Mouse (Mus musculus): ENCODE measurements around the gene Mcoln2.

- TF ChIP-seq GATA1 (IDR thresholded peaks at IDR 0.05; ENCODE audit: borderline replicate concordance, low read length) (no peak), FLI1 (IDR thresholded peaks at IDR 0.05; ENCODE audit: low read length) (no peak)
These were observed 48.2 kb downstream of the Mcoln2 start for GRCm38 (mm10) chr3:146197785-146198184.
